Mouse (Mus musculus) skeletal muscle tissue, adult 2 months (tissue): ENCODE data around the gene Nrarp.

Experiments used
- DNase-seq: peaks from one replicate; pipeline ENCODE4 v3.0.0-alpha.2; 2012; ENCODE audit warnings: low read depth, low spot score

The Nrarp gene

GRCm38 (mm10) chr2:25180478-25180903 lies at the start of gene Nrarp:
Nrarp (plus strand) TSS chr2:25180758.
- peak; percentile 77 for DNase-seq

- no peak for DNase-seq
Observed at GRCm38 (mm10) chr2:25131601-25132000, 49.0 kb upstream of the Nrarp start.

- no peak for DNase-seq
Observed at GRCm38 (mm10) chr2:25137832-25138231, 42.7 kb upstream of the Nrarp start.

- no peak for DNase-seq
Observed at GRCm38 (mm10) chr2:25141185-25141584, 39.4 kb upstream of the Nrarp start.

- DNase-seq: no peak
Observed at GRCm38 (mm10) chr2:25141921-25142320, 38.6 kb upstream of the Nrarp start.

- peak; percentile 36 for DNase-seq
Observed at GRCm38 (mm10) chr2:25145346-25145745, 35.2 kb upstream of the Nrarp start.

- DNase-seq: no peak
Observed at GRCm38 (mm10) chr2:25147398-25147797, 33.2 kb upstream of the Nrarp start.

- no peak for DNase-seq
Observed at GRCm38 (mm10) chr2:25147892-25148291, 32.7 kb upstream of the Nrarp start.

GRCm38 (mm10) chr2:25149643-25150042 lies 30.9 kb upstream of the Nrarp start:
- DNase-seq: no peak

- DNase-seq: peak; percentile 73
Observed at GRCm38 (mm10) chr2:25151280-25151956, 29.1 kb upstream of the Nrarp start.

GRCm38 (mm10) chr2:25156177-25156576 lies 24.4 kb upstream of the Nrarp start:
- no peak for DNase-seq

- no peak for DNase-seq
Observed at GRCm38 (mm10) chr2:25156990-25157389, 23.6 kb upstream of the Nrarp start.

- DNase-seq: no peak
Observed at GRCm38 (mm10) chr2:25157655-25158054, 22.9 kb upstream of the Nrarp start.

- no peak for DNase-seq
Observed at GRCm38 (mm10) chr2:25167481-25167880, 13.1 kb upstream of the Nrarp start.

- no peak for DNase-seq
Observed at GRCm38 (mm10) chr2:25167919-25168664, 12.5 kb upstream of the Nrarp start.

GRCm38 (mm10) chr2:25168665-25168978 lies 11.9 kb upstream of the Nrarp start:
- DNase-seq: no peak

- no peak for DNase-seq
Observed at GRCm38 (mm10) chr2:25169778-25170177, 10.8 kb upstream of the Nrarp start.

- DNase-seq: no peak
Observed at GRCm38 (mm10) chr2:25170326-25171100, 10.0 kb upstream of the Nrarp start.

- DNase-seq: no peak
Observed at GRCm38 (mm10) chr2:25171101-25171768, 9.3 kb upstream of the Nrarp start.

GRCm38 (mm10) chr2:25171769-25172153 lies 8.8 kb upstream of the Nrarp start:
- no peak for DNase-seq

GRCm38 (mm10) chr2:25172629-25173028 lies 7.9 kb upstream of the Nrarp start:
- DNase-seq: no peak

- DNase-seq: no peak
Observed at GRCm38 (mm10) chr2:25173821-25174220, 6.7 kb upstream of the Nrarp start.
